Mouse (Mus musculus) macrophage (primary cell): ENCODE measurements around the gene Rad51ap2. TPM values are rescaled to one million over a fixed set of nuclear protein-coding genes. Genes with fewer than 3 reads are reported as not detected.

ENCODE experiments used
- H3K27ac ChIP-seq: fragments of 350-480 bp; formaldehyde crosslinking; 2 replicates; pipeline ENCODE4 v1.9.0; 2021
- H3K36me3 ChIP-seq: fragments of 350-480 bp; formaldehyde crosslinking; 2 replicates; pipeline ENCODE4 v1.9.0; 2021; ENCODE audit errors: inconsistent target
- H3K4me3 ChIP-seq: fragments of 350-480 bp; formaldehyde crosslinking; 2 replicates; pipeline ENCODE4 v1.9.0; 2021; ENCODE audit errors: inconsistent target
- H3K79me2 ChIP-seq: fragments of 350-480 bp; formaldehyde crosslinking; 2 replicates; pipeline ENCODE4 v1.9.0; 2021; ENCODE audit errors: inconsistent target
- WGBS: methylation state at CpG from one replicate; pipeline ENCODE4 v1.1.7; 2026; ENCODE audit warnings: inconsistent platforms; ENCODE audit not compliant: missing documents; 5-methylcytosine and 5-hydroxymethylcytosine counted together
- polyA plus RNA-seq: library from polyadenylated mRNA; stranded (reverse); fragments of 250-400 nt; gene quantifications from 3 replicates; pipeline ENCODE4 v1.2.4, GENCODE M21; 2018; ENCODE audit warnings: inconsistent platforms

The Rad51ap2 gene
- polyA plus RNA-seq, 1 experiment from 2014 or later: not detected

DNA sequence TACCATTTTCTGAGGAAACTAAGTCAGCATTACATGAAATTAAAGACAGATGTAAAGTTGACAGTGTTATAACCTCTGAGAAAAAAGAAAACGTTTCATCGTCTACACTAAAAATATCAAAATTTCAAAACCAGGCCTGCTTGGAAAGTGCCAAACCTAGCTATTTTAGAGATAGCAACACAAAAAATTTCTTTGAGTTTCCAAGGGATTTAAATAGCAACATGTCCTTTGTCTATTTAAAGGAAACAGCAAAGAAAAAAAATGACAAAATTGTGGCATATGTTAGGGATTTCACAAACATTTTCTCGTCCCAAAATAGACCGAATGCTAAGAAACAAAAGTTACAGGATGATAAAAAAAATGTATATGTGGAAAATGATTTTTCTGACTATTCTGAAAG lies 753 bp downstream of the Rad51ap2 start:
- H3K4me3 ChIP-seq: no peak overlapping the region
- WGBS: 76% methylated on average over 4 of the region's 4 CpGs
- H3K36me3 ChIP-seq: no peaks in the 10 kb centered on the region
- H3K79me2 ChIP-seq: no peaks in the 10 kb centered on the region
- no peak overlapping the region for H3K27ac ChIP-seq

Other genes starting within 250 kb of the Rad51ap2 start
- gene Msgn1, start 247.1 kb upstream of the Rad51ap2 start, polyA plus RNA-seq: not detected in 3 replicates
- 0.56 to 3.2 TPM (median 1.6 TPM) in 3 replicates for gene Gen1, start 190.3 kb upstream of the Rad51ap2 start, polyA plus RNA-seq
- gene Smc6, start 190.2 kb upstream of the Rad51ap2 start, polyA plus RNA-seq: 20.6 to 33.2 TPM (median 26.8 TPM) in 3 replicates
- gene Vsnl1, start 19.5 kb upstream of the Rad51ap2 start, polyA plus RNA-seq: not detected in 3 replicates